Mouse (Mus musculus): ENCODE measurements around the gene Vps13a. TPM values are rescaled to one million over a fixed set of nuclear protein-coding genes. Genes with fewer than 3 reads are reported as not detected.

The Vps13a gene
- polyA plus RNA-seq, 1 experiment from 2014 or later = 7.0 TPM

- Histone ChIP-seq H3K27me3 (replicated peaks; ENCODE audit: control insufficient read depth, insufficient read depth, low read length) (no peaks in the 10 kb centered on the region), H3K9ac (ENCODE audit: low read length) (no peak overlapping the region), H3K4me2 (ENCODE audit: low read length) (no peak overlapping the region), H3K9me3 (replicated peaks; ENCODE audit: control insufficient read depth, low read length) (no peaks in the 10 kb centered on the region), H3K4me1 (ENCODE audit: control insufficient read depth, insufficient read depth, low read length) (no peaks in the 10 kb centered on the region), H3K4me3 (ENCODE audit: low read depth, low read length) (no peak overlapping the region), H3K27ac (ENCODE audit: low read depth, low read length) (no peak overlapping the region), H3K36me3 (ENCODE audit: control insufficient read depth, insufficient read depth, low read length) (no peaks in the 10 kb centered on the region)
- 97% methylated on average over 6 of the region's 6 CpGs for WGBS
- DNase-seq (ENCODE audit: low spot score) (no peak), ATAC-seq (no peak)
These were observed 173.1 kb downstream of the Vps13a start for GRCm38 (mm10) chr19:16607634-16608033.

- Histone ChIP-seq H3K9me3 (replicated peaks; ENCODE audit: control insufficient read depth, low read length) (no peaks in the 10 kb centered on the region), H3K4me3 (ENCODE audit: low read depth, low read length) (no peak overlapping the region), H3K27ac (ENCODE audit: low read depth, low read length) (no peak overlapping the region), H3K4me1 (ENCODE audit: control insufficient read depth, insufficient read depth, low read length) (no peaks in the 10 kb centered on the region), H3K9ac (ENCODE audit: low read length) (no peak overlapping the region), H3K4me2 (ENCODE audit: low read length) (no peak overlapping the region), H3K27me3 (replicated peaks; ENCODE audit: control insufficient read depth, insufficient read depth, low read length) (no peaks in the 10 kb centered on the region), H3K36me3 (ENCODE audit: control insufficient read depth, insufficient read depth, low read length) (no peaks in the 10 kb centered on the region)
- DNase-seq (ENCODE audit: low spot score) (no peak), ATAC-seq (no peak)
- 89% methylated on average over 8 of the region's 8 CpGs for WGBS
These were observed 178.7 kb downstream of the Vps13a start for GRCm38 (mm10) chr19:16602026-16602425.

GRCm38 (mm10) chr19:16599298-16599970, 181.3 kb downstream of the Vps13a start:
- H3K27me3 ChIP-seq (replicated peaks; ENCODE audit: control insufficient read depth, insufficient read depth, low read length) = no peaks in the 10 kb centered on the region
- no peak overlapping the region for H3K27ac ChIP-seq (ENCODE audit: low read depth, low read length)
- H3K4me2 ChIP-seq (ENCODE audit: low read length) = no peak overlapping the region
- DNase-seq (ENCODE audit: low spot score) (peak; percentile 90), ATAC-seq (peak; percentile 86)
- WGBS = 8% methylated on average over 9 of the region's 9 CpGs
- H3K4me3 ChIP-seq (ENCODE audit: low read depth, low read length) = no peak overlapping the region
- no peak overlapping the region for H3K9ac ChIP-seq (ENCODE audit: low read length)
- H3K9me3 ChIP-seq (replicated peaks; ENCODE audit: control insufficient read depth, low read length) = no peaks in the 10 kb centered on the region
- no peaks in the 10 kb centered on the region for H3K4me1 ChIP-seq (ENCODE audit: control insufficient read depth, insufficient read depth, low read length)
- no peaks in the 10 kb centered on the region for H3K36me3 ChIP-seq (ENCODE audit: control insufficient read depth, insufficient read depth, low read length)

- 57% methylated on average over 11 of the region's 11 CpGs for WGBS
- no peaks in the 10 kb centered on the region for H3K4me1 ChIP-seq (ENCODE audit: control insufficient read depth, insufficient read depth, low read length)
- no peaks in the 10 kb centered on the region for H3K36me3 ChIP-seq (ENCODE audit: control insufficient read depth, insufficient read depth, low read length)
- no peak overlapping the region for H3K27ac ChIP-seq (ENCODE audit: low read depth, low read length)
- H3K9me3 ChIP-seq (replicated peaks; ENCODE audit: control insufficient read depth, low read length) = no peaks in the 10 kb centered on the region
- no peaks in the 10 kb centered on the region for H3K27me3 ChIP-seq (replicated peaks; ENCODE audit: control insufficient read depth, insufficient read depth, low read length)
- no peak overlapping the region for H3K4me2 ChIP-seq (ENCODE audit: low read length)
- H3K9ac ChIP-seq (ENCODE audit: low read length) = no peak overlapping the region
- H3K4me3 ChIP-seq (ENCODE audit: low read depth, low read length) = no peak overlapping the region
- ATAC-seq (peak; percentile 70), DNase-seq (ENCODE audit: low spot score) (peak; percentile 48)
These were observed 182.0 kb downstream of the Vps13a start for GRCm38 (mm10) chr19:16598653-16599297.

- no peak for ATAC-seq
- Histone ChIP-seq H3K9me3 (replicated peaks; ENCODE audit: control insufficient read depth, low read length) (no peaks in the 10 kb centered on the region), H3K4me2 (ENCODE audit: low read length) (no peak overlapping the region), H3K4me3 (ENCODE audit: low read depth, low read length) (no peak overlapping the region), H3K9ac (ENCODE audit: low read length) (no peak overlapping the region), H3K4me1 (ENCODE audit: control insufficient read depth, insufficient read depth, low read length) (no peaks in the 10 kb centered on the region), H3K27me3 (replicated peaks; ENCODE audit: control insufficient read depth, insufficient read depth, low read length) (no peaks in the 10 kb centered on the region), H3K27ac (ENCODE audit: low read depth, low read length) (no peak overlapping the region), H3K36me3 (ENCODE audit: control insufficient read depth, insufficient read depth, low read length) (no peaks in the 10 kb centered on the region)
- 69% methylated on average over 6 of the region's 6 CpGs for WGBS
- no peak for DNase-seq (ENCODE audit: low spot score)
These were observed 183.5 kb downstream of the Vps13a start for GRCm38 (mm10) chr19:16597216-16597615.

GRCm38 (mm10) chr19:16593975-16594317, 186.8 kb downstream of the Vps13a start:
- ATAC-seq = no peak
- DNase-seq (ENCODE audit: low spot score) = no peak
- H3K36me3 ChIP-seq (ENCODE audit: control insufficient read depth, insufficient read depth, low read length) = no peaks in the 10 kb centered on the region
- H3K4me2 ChIP-seq (ENCODE audit: low read length) = no peak overlapping the region
- no peak overlapping the region for H3K4me3 ChIP-seq (ENCODE audit: low read depth, low read length)
- H3K27ac ChIP-seq (ENCODE audit: low read depth, low read length) = no peak overlapping the region
- no peaks in the 10 kb centered on the region for H3K27me3 ChIP-seq (replicated peaks; ENCODE audit: control insufficient read depth, insufficient read depth, low read length)
- H3K9ac ChIP-seq (ENCODE audit: low read length) = no peak overlapping the region
- H3K9me3 ChIP-seq (replicated peaks; ENCODE audit: control insufficient read depth, low read length) = no peaks in the 10 kb centered on the region
- no peaks in the 10 kb centered on the region for H3K4me1 ChIP-seq (ENCODE audit: control insufficient read depth, insufficient read depth, low read length)

GRCm38 (mm10) chr19:16593256-16593974, 187.3 kb downstream of the Vps13a start:
- no peak for DNase-seq (ENCODE audit: low spot score)
- Histone ChIP-seq H3K36me3 (ENCODE audit: control insufficient read depth, insufficient read depth, low read length) (no peaks in the 10 kb centered on the region), H3K9me3 (replicated peaks; ENCODE audit: control insufficient read depth, low read length) (no peaks in the 10 kb centered on the region), H3K4me1 (ENCODE audit: control insufficient read depth, insufficient read depth, low read length) (no peaks in the 10 kb centered on the region), H3K4me3 (ENCODE audit: low read depth, low read length) (no peak overlapping the region), H3K9ac (ENCODE audit: low read length) (no peak overlapping the region), H3K27me3 (replicated peaks; ENCODE audit: control insufficient read depth, insufficient read depth, low read length) (no peaks in the 10 kb centered on the region), H3K4me2 (ENCODE audit: low read length) (no peak overlapping the region), H3K27ac (ENCODE audit: low read depth, low read length) (no peak overlapping the region)
- WGBS = 95% methylated on average over 7 of the region's 7 CpGs
- ATAC-seq = no peak

- Histone ChIP-seq H3K9me3 (replicated peaks; ENCODE audit: control insufficient read depth, low read length) (no peaks in the 10 kb centered on the region), H3K27ac (ENCODE audit: low read depth, low read length) (no peak overlapping the region), H3K36me3 (ENCODE audit: control insufficient read depth, insufficient read depth, low read length) (no peaks in the 10 kb centered on the region), H3K27me3 (replicated peaks; ENCODE audit: control insufficient read depth, insufficient read depth, low read length) (no peaks in the 10 kb centered on the region), H3K4me3 (ENCODE audit: low read depth, low read length) (no peak overlapping the region), H3K4me1 (ENCODE audit: control insufficient read depth, insufficient read depth, low read length) (no peaks in the 10 kb centered on the region), H3K9ac (ENCODE audit: low read length) (no peak overlapping the region), H3K4me2 (ENCODE audit: low read length) (no peak overlapping the region)
- ATAC-seq (no peak), DNase-seq (ENCODE audit: low spot score) (peak; percentile 28)
- 11% methylated on average over 3 of the region's 3 CpGs for WGBS
These were observed 195.4 kb downstream of the Vps13a start for GRCm38 (mm10) chr19:16585379-16585778.

GRCm38 (mm10) chr19:16584546-16584945, 196.2 kb downstream of the Vps13a start:
- H3K27me3 ChIP-seq (replicated peaks; ENCODE audit: control insufficient read depth, insufficient read depth, low read length) = no peaks in the 10 kb centered on the region
- H3K9me3 ChIP-seq (replicated peaks; ENCODE audit: control insufficient read depth, low read length) = no peaks in the 10 kb centered on the region
- H3K36me3 ChIP-seq (ENCODE audit: control insufficient read depth, insufficient read depth, low read length) = no peaks in the 10 kb centered on the region
- ATAC-seq = no peak
- no peak overlapping the region for H3K27ac ChIP-seq (ENCODE audit: low read depth, low read length)
- no peak for DNase-seq (ENCODE audit: low spot score)
- H3K4me2 ChIP-seq (ENCODE audit: low read length) = no peak overlapping the region
- H3K9ac ChIP-seq (ENCODE audit: low read length) = no peak overlapping the region
- whole genome bisulfite sequencing = 95% methylated on average over 7 of the region's 7 CpGs
- H3K4me3 ChIP-seq (ENCODE audit: low read depth, low read length) = no peak overlapping the region
- no peaks in the 10 kb centered on the region for H3K4me1 ChIP-seq (ENCODE audit: control insufficient read depth, insufficient read depth, low read length)

Data from forebrain, embryonic 14.5 days (tissue).